Mouse (Mus musculus) CD4-positive, CD25-positive, alpha-beta regulatory T cell, adult 4 months (primary cell): ENCODE measurements at regions not wholly inside any gene's neighbourhood (a gene's known extent, or its start where the extent isn't known, plus 50 kb on each side); places are given as distances from the start of the nearest gene placed in this dataset.
"Not testable (repeated sequence)": the region's sequence is repeated elsewhere in the genome, so short reads cannot be mapped to it uniquely, and the experiment has no call there.

Source experiments
- ATAC-seq: one replicate; pipeline ENCODE4 v1.8.0; 2017

DNA sequence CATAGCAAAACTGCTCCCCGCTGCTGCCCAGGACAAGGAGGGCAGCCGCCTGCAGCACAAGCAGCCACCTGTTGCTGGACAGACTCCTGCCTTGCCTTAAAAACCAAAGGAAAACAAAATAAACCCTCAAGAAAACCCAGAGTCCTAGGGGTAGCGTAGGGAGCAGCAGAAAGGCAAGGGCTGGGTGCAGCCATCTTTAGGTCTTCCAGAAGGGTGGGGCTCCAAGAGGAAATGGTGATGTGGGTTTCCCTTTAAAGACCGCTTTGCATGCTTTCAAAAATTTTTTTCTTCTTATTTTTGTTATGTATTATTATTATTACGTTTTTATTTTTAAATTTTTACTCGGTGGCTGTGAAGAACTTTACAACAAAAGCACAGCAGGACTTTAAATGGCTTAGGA, 300.1 kb downstream of the Vrk1 start:
- ATAC-seq: peak; percentile 44

DNA sequence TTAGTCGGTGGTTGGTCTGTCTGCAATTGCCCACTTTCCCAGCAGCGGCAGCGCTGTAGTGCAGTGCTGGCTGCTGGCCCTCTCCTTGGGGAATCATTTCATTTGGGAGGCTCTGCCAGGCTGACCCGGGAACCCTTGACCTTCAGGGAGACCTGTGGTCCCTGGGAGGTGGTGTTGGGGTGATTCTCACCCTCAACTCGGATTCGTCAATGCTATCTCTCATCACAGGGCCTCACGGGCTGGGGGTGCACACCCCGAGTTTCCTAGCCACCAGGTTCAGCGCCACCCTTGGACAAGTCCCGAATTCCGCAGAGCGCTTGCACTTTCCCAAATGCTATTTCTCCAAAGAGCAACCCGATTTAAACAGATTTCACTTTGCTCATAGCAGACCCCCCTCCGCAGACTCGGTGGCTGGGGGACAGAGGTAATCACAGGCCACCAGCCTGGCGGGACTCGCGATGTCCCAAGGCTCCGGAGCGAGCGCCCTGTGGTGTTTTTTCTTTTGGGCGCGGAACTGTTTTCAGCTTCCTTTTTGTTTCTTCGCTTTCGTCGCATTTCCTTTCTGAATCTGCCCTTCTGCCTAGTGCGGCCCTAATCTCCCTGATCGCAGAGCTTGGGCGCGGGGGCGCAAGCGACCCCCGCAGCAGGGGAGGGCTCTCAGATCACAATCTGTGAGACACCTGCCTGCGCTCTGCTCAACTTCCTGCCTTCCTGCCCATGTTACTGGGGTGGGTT, 300.7 kb downstream of the Vrk1 start:
- ATAC-seq: peak; percentile 59

DNA sequence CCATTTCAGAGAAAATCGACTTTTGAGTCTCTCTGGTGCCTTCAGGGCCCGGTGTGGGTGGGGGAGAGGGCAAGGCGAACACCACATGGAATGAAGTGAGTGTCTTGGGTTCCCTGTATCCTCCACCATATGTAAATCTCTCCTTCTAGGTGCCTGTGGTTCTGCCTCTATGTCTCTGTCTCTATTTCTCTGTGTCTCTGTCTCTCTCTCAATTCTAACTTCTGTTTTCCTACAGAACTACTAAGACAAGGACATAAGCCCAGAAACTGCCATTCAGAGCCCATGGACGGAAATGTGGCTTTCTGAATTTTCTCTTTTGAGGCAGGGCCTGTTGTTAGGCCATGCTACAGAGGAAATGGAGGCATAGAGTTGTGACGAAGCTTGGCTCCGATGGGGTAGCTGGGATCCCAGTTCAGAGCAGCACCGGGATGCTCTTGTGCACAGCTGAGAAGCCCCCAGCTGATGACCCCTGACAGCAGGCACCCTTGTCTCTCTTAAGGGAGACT, 301.3 kb downstream of the Vrk1 start:
- peak; percentile 21 for ATAC-seq

DNA sequence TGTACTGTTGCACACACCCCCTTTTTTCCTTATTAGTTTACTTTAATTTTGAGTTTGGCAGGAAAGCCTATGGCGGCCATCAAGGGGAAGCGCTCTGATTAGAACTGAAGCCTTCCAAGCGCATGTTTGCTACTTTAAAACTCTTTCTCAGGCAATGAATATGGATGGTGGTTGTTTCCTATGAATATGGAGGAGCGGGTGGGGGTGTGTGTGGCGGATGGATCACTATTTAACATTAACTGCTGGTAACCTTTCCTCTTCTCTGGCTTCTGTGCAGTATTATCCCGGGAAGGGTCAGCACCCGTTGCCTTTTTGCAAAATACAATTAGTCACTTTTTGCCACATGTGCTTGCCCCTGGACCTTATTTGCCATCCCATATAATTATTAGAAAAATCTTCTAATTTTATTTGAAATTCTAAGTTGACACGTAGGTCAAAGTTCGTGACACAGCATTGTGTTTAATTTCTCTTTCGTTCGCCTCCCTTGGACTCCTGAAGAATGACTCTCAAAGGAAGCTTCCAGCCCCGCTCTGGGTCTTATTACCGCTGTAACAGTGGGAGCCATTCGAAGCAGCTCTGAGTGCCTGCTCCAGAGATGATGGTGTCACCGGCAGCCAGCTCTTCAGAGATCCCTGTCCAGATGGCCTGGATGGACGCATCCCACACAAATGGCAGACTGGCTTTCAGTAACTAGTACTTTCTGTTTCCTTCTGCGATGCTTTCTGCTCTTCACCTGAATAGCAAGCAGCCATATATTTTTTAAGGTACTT, 302.0 kb downstream of the Vrk1 start:
- ATAC-seq: no peak

DNA sequence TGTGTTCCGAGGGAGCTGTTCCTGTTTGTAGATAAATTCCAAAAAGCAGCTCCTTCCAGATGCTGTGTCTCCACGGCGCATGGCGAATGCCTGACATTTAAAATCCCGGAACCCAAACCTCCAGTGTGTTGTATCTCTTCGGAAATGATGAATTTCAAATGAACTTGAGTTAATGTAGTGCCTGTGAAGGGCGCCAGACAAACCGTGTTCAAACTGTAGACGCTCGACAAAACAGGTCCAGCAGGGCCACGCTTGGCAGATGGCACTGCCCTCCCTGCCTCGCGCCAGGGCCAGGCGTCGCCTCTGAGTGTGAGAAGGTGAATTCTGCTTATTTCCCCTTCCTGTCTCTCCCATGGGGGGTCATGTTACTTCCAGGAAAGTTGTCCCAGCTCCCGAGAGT, 307.7 kb downstream of the Vrk1 start:
- ATAC-seq: no peak

DNA sequence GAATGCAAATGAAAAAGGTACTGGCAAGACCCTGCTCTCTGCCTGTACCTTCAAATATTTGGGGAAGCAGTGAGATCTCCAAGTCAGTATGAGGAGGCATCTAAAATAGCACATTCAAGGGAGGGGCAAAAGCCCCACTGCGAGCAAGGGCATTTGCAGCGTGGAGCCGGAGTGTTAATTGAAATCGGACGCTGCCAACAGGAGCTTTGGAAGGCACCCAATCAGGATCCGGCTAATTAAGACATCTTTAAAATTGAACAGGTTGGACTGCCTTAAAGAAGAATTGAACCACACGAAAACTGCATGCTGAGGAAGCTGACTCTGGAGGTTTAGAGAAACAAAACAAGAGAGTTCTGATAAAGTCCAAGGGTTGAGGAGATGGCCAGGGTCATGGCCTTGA, 311.5 kb downstream of the Vrk1 start:
- ATAC-seq: no peak

DNA sequence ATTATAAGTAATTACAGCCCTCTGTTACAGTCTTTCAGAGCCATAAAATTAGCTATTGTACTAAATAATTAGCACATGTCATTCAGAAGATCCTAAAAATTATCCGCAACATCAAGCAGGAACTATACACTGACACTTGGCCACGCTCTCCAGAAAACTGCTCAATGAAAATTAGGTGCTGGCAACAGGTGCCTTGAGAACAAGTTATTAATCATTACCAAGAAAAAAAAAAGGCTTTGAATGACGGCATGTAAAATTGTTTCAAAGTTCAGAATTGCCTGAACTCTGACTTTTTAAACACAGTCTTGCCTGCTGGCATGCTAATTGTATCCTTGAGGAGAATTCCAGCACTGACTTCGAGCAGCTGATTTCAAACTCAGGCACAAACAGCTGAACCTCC, 316.6 kb downstream of the Vrk1 start:
- ATAC-seq: no peak

DNA sequence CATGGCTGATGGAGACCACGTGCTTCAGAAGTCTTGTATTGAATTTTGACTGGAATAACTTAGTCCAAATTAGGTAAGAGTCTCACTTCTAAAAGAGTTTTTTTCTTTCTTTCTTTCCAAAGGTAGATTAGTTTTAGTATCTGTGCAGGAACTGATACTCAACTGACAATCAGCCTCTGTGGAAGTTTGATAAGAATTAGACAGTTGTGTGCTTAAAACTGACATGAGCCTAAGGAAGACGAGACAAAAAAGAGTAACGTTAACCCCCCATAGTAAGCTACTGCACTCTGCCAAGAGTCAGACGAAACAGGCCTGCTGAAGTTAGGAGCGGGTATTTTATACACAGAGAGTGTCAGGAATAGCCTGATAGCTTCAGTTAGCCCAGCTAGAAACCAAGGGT, 317.3 kb downstream of the Vrk1 start:
- ATAC-seq: no peak

DNA sequence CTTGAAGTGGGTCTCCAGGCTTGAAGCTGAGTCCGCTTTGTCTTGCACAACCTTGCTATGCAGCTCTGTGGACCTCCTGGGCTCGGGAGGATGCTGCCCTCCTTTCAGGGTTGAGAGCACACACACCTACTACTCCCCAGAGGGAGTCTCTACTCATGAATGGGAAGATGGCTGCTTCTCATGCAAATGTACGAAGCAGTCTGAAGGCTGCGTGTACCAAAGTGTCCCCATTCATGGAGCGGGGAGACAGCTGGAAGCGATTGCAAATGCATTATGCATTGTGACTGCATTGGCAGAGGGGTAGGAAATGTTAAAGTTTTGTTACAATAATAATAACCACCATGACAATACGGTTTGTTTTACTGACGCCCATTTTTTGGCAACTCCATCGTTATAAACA, 347.8 kb downstream of the Vrk1 start:
- ATAC-seq: no peak

DNA sequence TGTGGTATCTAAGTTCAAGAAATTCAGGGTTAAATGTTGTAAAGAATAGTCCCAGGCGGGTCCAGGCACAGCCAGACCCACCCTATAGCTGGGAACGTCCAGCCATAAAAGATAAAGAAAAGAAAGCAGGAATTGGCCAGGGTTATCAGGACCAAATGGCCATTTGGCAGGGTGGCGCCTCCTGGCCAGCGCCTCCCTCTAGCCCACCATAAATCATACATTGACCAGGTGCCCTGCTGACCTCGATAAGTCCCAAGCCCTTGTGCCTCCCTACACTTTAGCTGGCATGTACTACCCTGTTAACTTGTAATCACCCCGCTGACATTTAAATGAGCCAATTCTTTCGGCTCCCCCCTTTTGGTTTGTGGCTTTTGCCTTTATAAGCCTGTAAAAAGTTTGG, 351.6 kb downstream of the Vrk1 start:
- ATAC-seq: not testable (repeated sequence)

DNA sequence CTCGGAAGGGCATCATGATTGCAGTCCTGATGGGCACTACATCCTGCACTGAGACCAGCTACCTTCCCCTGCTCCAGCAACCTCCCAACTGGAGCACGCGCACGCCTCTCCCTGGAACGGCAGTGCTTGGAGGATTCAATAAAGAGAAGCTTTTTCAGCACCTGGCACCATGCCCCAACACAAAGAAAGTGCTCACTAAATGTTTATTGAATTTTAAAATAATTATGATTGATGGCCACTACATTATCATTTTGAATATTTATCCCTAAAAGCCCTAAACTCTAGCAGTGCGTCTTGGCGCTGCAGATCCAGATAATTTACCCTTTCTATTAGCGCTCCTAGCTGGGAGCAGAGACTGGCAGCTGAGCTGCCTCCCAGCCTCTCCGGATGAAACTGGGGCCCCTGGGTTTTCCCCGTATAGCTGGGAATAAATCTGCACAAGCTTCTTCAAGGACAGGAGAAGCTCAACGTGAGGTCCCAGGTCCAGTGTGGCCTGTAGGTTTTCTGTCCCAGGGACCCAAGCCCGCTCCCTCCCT, 364.9 kb downstream of the Vrk1 start:
- no peak for ATAC-seq

DNA sequence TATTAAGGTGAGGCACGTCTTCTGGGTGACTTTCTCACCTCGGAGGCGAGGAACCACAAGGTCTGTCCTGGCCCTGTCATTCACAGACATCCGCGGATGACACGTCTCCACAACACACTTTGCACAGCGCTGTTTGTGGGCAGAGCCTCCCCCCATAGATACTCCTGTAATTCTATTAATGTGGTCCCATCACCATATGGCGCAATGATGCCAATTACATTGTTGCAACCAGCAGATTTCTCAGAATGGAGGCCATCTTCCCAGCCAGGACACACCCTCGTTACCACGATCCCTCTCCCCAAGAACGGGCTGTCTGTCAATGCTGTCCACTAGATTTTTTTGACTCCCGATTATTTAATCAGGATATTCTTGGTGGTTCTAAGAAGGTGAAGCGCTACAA, 365.9 kb downstream of the Vrk1 start:
- no peak for ATAC-seq

DNA sequence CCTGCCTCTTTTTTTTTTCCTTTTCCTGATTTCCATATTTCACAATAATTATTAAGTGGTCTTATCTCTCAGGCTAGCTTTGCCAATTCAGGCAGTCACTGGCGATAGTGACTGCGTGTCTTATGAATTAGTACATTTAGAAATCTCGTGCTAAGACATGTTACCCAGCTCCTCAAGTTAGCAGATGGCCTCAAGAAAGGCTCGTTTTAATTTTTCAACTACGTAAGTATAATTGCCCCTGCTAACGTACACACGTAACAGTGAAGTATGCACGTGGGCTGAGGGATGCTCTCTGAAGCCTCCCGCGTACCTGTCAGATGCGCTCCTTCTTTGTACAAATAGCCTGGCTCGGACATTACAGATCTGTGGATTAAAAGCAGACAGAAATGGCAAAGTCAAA, 366.8 kb downstream of the Vrk1 start:
- no peak for ATAC-seq

DNA sequence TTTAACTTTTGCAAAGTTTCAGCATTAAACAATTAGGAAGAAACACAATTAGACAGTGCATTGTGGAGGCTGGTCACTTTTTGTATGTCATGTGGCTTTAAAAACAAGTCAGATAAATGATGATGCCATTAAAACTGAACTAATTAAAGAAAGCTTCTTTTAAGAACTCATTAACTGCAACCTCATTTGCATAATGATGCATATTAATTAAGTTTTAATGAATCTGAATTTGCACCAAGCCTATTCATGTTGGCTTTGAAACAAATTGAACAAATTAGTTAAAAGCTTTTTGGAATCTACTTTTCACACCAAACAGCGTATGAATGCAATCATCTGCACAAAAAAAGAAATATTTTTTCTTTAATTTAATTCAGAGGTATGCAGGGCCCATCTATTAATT, 367.3 kb downstream of the Vrk1 start:
- ATAC-seq: no peak

DNA sequence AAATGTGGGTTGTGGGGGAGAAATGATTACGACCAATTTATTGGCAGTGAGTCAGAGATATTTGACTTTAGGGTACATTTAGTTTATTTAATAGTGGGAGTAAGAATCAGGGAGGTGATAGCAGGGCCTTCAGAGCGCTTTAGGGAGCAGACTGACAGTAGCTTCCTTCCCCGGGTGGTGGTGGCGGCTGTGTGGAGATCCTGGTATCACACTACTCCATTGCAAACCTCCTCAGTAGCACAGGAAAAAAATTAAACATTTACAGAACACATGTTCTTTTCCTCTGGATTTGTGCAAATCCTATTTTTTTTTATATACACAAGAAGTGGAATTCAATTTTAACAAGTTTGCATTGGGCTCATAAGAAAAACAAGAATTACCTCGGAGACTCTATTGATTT, 367.7 kb downstream of the Vrk1 start:
- no peak for ATAC-seq

DNA sequence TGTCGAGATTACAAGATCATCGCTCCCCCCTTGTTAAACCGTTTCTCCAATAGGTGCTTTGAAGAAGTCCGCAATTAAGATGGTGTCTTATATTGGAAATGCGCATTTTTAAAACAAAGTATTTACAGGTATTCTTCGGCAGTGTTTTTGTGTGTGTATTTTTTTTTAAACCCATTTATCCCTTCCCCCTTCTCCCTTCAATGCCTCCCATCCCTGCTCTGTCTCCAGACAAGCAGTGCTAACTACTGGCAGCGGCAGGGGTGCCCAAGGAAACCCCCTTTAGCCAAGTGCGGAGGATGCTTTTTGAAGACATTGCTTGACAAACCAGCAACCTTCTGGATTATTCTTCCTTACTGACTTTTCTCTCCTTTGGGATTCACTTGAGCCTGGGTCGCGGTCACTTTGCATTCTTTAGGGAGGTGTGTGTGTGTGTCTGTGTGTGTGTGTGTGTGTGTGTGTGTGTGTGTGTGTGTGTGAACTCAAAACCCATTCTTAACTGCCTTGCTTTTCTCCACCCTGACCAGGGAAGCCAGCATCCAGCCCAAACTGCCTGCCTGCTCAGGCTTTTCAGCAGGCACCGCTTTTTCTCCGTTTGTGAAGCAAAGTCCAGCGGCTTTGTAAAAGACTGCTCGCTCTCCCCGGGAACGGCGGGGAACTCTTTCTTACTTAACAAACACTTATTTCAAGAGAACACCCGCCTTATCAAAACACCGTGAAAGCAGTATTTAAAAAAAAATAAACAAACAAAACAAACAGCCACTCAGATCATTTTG, 368.5 kb downstream of the Vrk1 start:
- no peak for ATAC-seq

DNA sequence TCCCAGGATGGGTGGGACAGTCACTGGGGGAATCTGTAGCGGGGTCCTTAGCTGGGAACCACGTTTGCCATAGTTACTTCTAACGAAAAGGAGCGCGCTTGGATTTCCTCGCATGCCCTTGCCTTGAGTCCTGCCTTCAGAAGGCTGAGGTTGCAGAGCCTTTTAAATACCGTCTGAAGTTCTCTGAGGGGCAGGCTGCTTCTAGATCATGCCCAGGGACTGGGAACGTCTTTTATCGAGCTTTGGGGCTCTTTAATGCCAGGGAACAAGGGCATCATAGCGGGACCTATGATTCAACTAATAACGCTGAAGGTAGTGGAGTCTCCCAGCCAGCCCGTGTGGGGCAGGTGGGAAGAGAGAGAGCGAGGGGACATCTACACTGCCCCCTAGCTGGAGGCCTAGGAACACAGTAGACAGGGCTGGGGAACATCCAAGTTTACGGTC, 369.1 kb downstream of the Vrk1 start:
- peak; percentile 74 for ATAC-seq

DNA sequence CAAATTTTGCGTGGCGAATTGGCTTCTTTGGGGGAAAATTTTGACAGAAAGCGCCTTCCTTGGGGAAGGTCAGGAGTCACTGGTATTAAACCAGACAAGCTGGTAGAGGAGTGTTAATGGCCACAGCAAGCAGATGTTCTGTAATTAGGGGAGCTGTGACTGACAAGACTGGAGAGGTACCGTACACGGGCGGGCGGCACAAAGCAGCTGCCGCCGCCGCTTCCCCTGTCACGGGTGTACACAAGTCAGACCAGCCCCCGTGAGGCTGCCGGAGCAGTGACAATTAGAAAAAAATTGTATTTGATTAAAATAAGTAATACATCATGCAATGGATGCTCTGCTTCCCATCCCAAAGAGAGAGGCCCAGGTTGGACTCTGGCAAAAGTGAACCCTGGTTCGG, 369.8 kb downstream of the Vrk1 start:
- ATAC-seq: no peak

DNA sequence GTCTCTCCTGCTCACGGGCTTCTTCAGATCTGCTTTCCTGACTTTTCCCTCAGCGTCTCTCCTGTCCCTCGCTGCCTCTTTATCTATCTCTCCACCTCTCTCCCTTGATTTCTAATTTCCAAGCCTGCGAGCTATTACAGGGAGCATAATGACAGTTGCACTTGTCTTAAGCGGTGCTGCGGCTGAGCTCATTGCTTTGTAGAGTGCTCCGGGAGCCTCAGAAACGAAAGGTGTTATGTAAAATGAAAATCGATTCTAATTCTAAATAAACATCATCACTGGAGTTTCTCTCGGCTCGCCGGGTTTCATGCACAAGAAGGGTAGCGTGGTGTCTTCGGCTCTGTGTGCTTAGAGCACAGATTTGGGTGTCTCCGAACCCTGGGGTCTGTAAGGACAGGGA, 371.8 kb downstream of the Vrk1 start:
- ATAC-seq: no peak

DNA sequence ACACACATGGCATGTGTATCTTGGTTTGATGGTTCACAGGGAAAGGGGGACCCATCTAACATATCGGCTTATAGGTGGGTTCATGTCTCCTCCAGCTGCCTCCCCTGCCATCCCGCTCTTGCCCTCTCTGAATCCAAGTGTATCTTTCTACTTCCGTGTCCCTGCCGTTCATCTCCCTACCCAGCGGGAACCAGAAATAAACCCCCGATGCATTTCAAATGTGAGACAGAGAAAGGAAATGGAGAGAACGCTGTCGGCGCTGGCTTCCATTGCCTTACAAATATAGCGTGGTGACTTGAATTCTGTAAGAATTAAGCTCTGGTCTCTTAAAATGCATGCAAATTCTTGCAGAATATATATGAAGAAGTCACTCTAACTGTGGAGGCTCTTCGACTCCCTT, 379.2 kb downstream of the Vrk1 start:
- no peak for ATAC-seq

DNA sequence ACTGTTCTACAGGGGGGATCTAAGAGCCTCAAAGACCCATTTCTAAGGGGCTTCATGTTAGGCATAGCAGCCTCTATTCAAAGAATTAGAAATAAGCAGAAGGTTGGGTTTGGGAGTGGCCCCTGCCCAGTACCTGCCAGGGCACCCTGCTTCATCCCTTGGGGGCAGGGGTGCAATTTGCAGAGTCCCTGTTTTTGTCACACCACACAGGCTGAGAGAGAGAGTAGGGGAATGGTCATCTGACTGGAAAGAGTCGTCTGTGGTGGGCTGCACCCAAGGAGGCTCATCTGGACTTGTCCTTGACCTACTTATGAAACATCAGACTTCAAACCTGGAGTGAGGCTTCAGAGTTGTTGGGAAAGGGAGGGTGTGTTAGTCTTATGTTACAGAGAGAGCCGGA, 382.3 kb downstream of the Vrk1 start:
- ATAC-seq: no peak

DNA sequence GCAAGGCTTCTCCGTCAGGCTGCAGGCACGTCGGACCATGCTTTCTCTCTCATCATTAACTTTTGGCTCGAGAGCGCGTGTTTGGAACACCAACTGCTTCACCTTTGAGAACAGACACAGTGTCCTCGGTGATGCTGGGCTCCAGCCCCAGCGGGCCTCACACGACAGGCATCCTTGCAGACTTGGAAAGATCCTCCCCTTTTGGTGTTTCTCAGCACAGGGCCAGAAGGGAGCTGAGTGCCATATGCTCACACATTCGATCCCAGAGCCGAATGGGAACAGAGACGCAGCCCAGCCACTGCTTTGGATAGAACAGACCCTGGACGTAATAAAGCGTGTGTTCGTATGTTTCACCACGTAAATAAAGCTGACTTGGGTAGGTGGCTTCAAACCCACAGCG, 389.1 kb downstream of the Vrk1 start:
- ATAC-seq: no peak

DNA sequence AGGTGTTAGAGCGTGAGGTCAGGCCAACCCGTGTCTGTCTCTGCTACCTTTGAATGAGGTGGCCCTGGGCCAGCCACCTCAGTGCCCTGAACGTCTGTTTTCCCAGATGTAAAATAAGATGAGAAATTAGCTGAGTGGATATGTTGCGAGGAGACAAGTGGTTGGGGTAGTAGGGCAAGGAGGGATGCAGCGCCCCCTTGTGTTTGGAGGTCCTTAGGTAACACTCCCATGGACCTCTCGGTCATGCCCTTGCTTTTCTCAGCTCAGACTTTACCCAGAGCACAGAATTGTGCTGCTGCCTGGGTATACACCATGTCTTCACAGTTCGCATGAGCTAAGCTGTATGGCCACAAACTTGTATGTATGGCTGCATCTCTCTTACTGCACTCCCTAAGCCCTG, 401.0 kb downstream of the Vrk1 start:
- ATAC-seq: no peak
